Mouse (Mus musculus): ENCODE measurements around the gene Tmem106c. TPM values are rescaled to one million over a fixed set of nuclear protein-coding genes. Genes with fewer than 3 reads are reported as not detected.
A peak's percentile ranks its signal among the peaks of the same experiment; 100 is the strongest.

Gene Tmem106c
- polyA plus RNA-seq, 1 experiment from 2014 or later, result 41.5 TPM

- Histone ChIP-seq H3K27ac (no peak overlapping the region), H3K9me3 (no peaks in the 10 kb centered on the region), H3K27me3 (no peaks in the 10 kb centered on the region), H3K9ac (no peak overlapping the region), H3K4me2 (no peak overlapping the region), H3K4me1 (no peaks in the 10 kb centered on the region), H3K36me3 (replicated peaks) (no peaks in the 10 kb centered on the region), H3K4me3 (replicated peaks) (no peak overlapping the region)
- 91% methylated on average over 2 of the region's 2 CpGs for WGBS
- no peak for ATAC-seq (ENCODE audit: low FRiP score)
Observed at GRCm38 (mm10) chr15:97941306-97941705, 22.7 kb upstream of the Tmem106c start.

- Histone ChIP-seq H3K4me1 (no peaks in the 10 kb centered on the region), H3K27me3 (no peaks in the 10 kb centered on the region), H3K9me3 (no peaks in the 10 kb centered on the region), H3K36me3 (replicated peaks) (no peaks in the 10 kb centered on the region), H3K9ac (no peak overlapping the region), H3K27ac (no peak overlapping the region), H3K4me2 (no peak overlapping the region), H3K4me3 (replicated peaks) (no peak overlapping the region)
- no peak for ATAC-seq (ENCODE audit: low FRiP score)
- WGBS, result 82% methylated on average over 8 of the region's 8 CpGs
Observed at GRCm38 (mm10) chr15:97942538-97942937, 21.5 kb upstream of the Tmem106c start.

GRCm38 (mm10) chr15:97943356-97943755, 20.6 kb upstream of the Tmem106c start:
- Histone ChIP-seq H3K9me3 (no peaks in the 10 kb centered on the region), H3K27ac (no peak overlapping the region), H3K4me1 (no peaks in the 10 kb centered on the region), H3K4me2 (no peak overlapping the region), H3K36me3 (replicated peaks) (no peaks in the 10 kb centered on the region), H3K9ac (no peak overlapping the region), H3K27me3 (no peaks in the 10 kb centered on the region), H3K4me3 (replicated peaks) (no peak overlapping the region)
- 88% methylated on average over 8 of the region's 8 CpGs for WGBS
- no peak for ATAC-seq (ENCODE audit: low FRiP score)

- H3K4me3 ChIP-seq (replicated peaks), result no peak overlapping the region
- ATAC-seq (ENCODE audit: low FRiP score), result no peak
- no peak overlapping the region for H3K9ac ChIP-seq
- H3K9me3 ChIP-seq, result no peaks in the 10 kb centered on the region
- H3K27ac ChIP-seq, result no peak overlapping the region
- no peaks in the 10 kb centered on the region for H3K36me3 ChIP-seq (replicated peaks)
- 0 out of 2 replicates have a peak, but pooled peaks cover 4% of the 10 kb centered on the region for H3K27me3 ChIP-seq
- WGBS, result 82% methylated on average over 11 of the region's 11 CpGs
- H3K4me1 ChIP-seq, result peaks cover 7% of the 10 kb centered on the region
- H3K4me2 ChIP-seq, result no peak overlapping the region
Observed at GRCm38 (mm10) chr15:97944919-97945574, 19.0 kb upstream of the Tmem106c start.

GRCm38 (mm10) chr15:97945656-97946315, 18.2 kb upstream of the Tmem106c start:
- H3K27ac ChIP-seq, result no peak overlapping the region
- no peak overlapping the region for H3K4me3 ChIP-seq (replicated peaks)
- H3K4me1 ChIP-seq, result peaks cover 7% of the 10 kb centered on the region
- H3K27me3 ChIP-seq, result 0 out of 2 replicates have a peak, but pooled peaks cover 4% of the 10 kb centered on the region
- no peaks in the 10 kb centered on the region for H3K36me3 ChIP-seq (replicated peaks)
- whole genome bisulfite sequencing, result 83% methylated on average over 11 of the region's 11 CpGs
- H3K9ac ChIP-seq, result no peak overlapping the region
- ATAC-seq (ENCODE audit: low FRiP score), result no peak
- no peaks in the 10 kb centered on the region for H3K9me3 ChIP-seq
- no peak overlapping the region for H3K4me2 ChIP-seq

- Histone ChIP-seq H3K9ac (no peak overlapping the region; the same call in 1 of the 2 replicates), H3K27me3 (peaks cover 10% of the 10 kb centered on the region; the same call in 1 of the 2 replicates), H3K27ac (no peak overlapping the region), H3K9me3 (no peaks in the 10 kb centered on the region), H3K36me3 (replicated peaks) (no peaks in the 10 kb centered on the region), H3K4me1 (peaks cover 11% of the 10 kb centered on the region), H3K4me2 (no peak overlapping the region), H3K4me3 (replicated peaks) (no peak overlapping the region)
- 28% methylated on average over 7 of the region's 7 CpGs for WGBS
- ATAC-seq (ENCODE audit: low FRiP score), result no peak
Observed at GRCm38 (mm10) chr15:97948720-97949119, 15.3 kb upstream of the Tmem106c start.

- Histone ChIP-seq H3K4me1 (peaks cover 11% of the 10 kb centered on the region), H3K9ac (no peak overlapping the region), H3K36me3 (replicated peaks) (no peaks in the 10 kb centered on the region), H3K4me3 (replicated peaks) (no peak overlapping the region), H3K27ac (no peak overlapping the region), H3K27me3 (peaks cover 11% of the 10 kb centered on the region), H3K4me2 (no peak overlapping the region), H3K9me3 (no peaks in the 10 kb centered on the region)
- WGBS, result 76% methylated on average over 3 of the region's 3 CpGs
- no peak for ATAC-seq (ENCODE audit: low FRiP score)
Observed at GRCm38 (mm10) chr15:97949706-97950105, 14.3 kb upstream of the Tmem106c start.

GRCm38 (mm10) chr15:97950240-97950639, 13.8 kb upstream of the Tmem106c start:
- Histone ChIP-seq H3K27ac (no peak overlapping the region), H3K27me3 (peaks cover 11% of the 10 kb centered on the region), H3K9me3 (no peaks in the 10 kb centered on the region), H3K36me3 (replicated peaks) (no peaks in the 10 kb centered on the region), H3K4me3 (replicated peaks) (no peak overlapping the region), H3K9ac (no peak overlapping the region), H3K4me2 (no peak overlapping the region), H3K4me1 (peaks cover 13% of the 10 kb centered on the region)
- 81% methylated on average over 7 of the region's 7 CpGs for WGBS
- no peak for ATAC-seq (ENCODE audit: low FRiP score)

GRCm38 (mm10) chr15:97952137-97952888, 11.7 kb upstream of the Tmem106c start:
- H3K27me3 ChIP-seq, result peaks cover 11% of the 10 kb centered on the region
- H3K36me3 ChIP-seq (replicated peaks), result no peaks in the 10 kb centered on the region
- no peak overlapping the region for H3K9ac ChIP-seq
- 17% methylated on average over 16 of the region's 16 CpGs for WGBS
- ATAC-seq (ENCODE audit: low FRiP score), result peak; percentile 75
- peak overlapping the region; percentile 24; the same call in 1 of the 2 replicates for H3K4me2 ChIP-seq
- H3K4me1 ChIP-seq, result peaks cover 26% of the 10 kb centered on the region
- no peak overlapping the region for H3K27ac ChIP-seq
- H3K9me3 ChIP-seq, result no peaks in the 10 kb centered on the region
- no peak overlapping the region for H3K4me3 ChIP-seq (replicated peaks)

GRCm38 (mm10) chr15:97952889-97953189, 11.2 kb upstream of the Tmem106c start:
- 70% methylated on average over 4 of the region's 4 CpGs for WGBS
- Histone ChIP-seq H3K27ac (no peak overlapping the region), H3K27me3 (peaks cover 11% of the 10 kb centered on the region), H3K4me2 (no peak overlapping the region), H3K9ac (no peak overlapping the region), H3K4me1 (peaks cover 26% of the 10 kb centered on the region), H3K4me3 (replicated peaks) (no peak overlapping the region), H3K9me3 (no peaks in the 10 kb centered on the region), H3K36me3 (replicated peaks) (no peaks in the 10 kb centered on the region)
- no peak for ATAC-seq (ENCODE audit: low FRiP score)

- no peak overlapping the region for H3K4me3 ChIP-seq (replicated peaks)
- H3K27ac ChIP-seq, result no peak overlapping the region
- no peak overlapping the region for H3K4me2 ChIP-seq
- peaks cover 7% of the 10 kb centered on the region for H3K27me3 ChIP-seq
- no peaks in the 10 kb centered on the region for H3K36me3 ChIP-seq (replicated peaks)
- no peaks in the 10 kb centered on the region for H3K9me3 ChIP-seq
- no peak overlapping the region for H3K9ac ChIP-seq
- H3K4me1 ChIP-seq, result peaks cover 19% of the 10 kb centered on the region
- 81% methylated on average over 8 of the region's 8 CpGs for WGBS
- no peak for ATAC-seq (ENCODE audit: low FRiP score)
Observed at GRCm38 (mm10) chr15:97954671-97955070, 9.3 kb upstream of the Tmem106c start.

GRCm38 (mm10) chr15:97955286-97955685, 8.7 kb upstream of the Tmem106c start:
- Histone ChIP-seq H3K9me3 (no peaks in the 10 kb centered on the region), H3K36me3 (replicated peaks) (no peaks in the 10 kb centered on the region), H3K27ac (no peak overlapping the region), H3K4me3 (replicated peaks) (no peak overlapping the region), H3K9ac (no peak overlapping the region), H3K27me3 (peaks cover 7% of the 10 kb centered on the region), H3K4me1 (peaks cover 19% of the 10 kb centered on the region), H3K4me2 (no peak overlapping the region)
- no peak for ATAC-seq (ENCODE audit: low FRiP score)
- WGBS, result 56% methylated on average over 1 of the region's 1 CpGs

Data from forebrain, embryonic 12.5 days (tissue).